Mouse (Mus musculus) erythroblast, embryonic 14.5 days (primary cell): ENCODE data around the gene Fyb.

ENCODE experiments used
- GATA1 ChIP-seq: IDR thresholded peaks from 2 replicates; pipeline ENCODE4 v1.6.1; 2012; ENCODE audit warnings: low read length, inconsistent platforms, mixed read lengths
- TAL1 ChIP-seq: IDR thresholded peaks from 3 replicates; pipeline ENCODE4 v1.6.1; 2012; ENCODE audit warnings: low read length, inconsistent platforms, mixed read lengths

DNA sequence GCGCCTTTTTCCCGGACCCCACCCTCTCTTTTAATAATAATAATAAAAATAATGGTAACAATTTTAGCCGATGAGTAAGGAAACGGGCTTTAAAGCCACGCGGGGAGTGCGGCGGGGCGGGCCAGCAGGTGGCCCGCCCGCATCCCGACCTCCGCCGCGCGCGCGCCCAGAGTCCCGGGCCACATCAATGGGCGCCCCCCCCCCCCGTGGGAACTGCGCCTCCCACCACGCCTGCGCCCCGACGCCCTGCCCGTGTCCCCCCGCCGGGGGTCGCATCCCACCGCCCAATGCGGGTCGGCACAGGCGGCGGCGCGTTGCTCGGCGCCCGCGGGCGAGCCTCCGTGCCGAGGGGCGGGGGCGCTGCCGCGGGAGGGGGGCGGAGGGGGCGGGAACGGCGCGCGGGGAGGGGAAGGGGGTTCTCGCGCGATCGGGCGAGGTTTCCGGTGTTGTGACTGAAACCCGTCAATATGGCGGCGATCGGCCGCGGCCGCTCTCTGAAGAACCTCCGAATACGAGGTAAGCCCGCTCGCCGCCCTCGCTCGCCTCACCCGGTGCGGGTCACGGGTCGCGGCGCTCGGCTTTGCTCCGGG, 185.4 kb downstream of the Fyb start, which contains the start of gene Rictor:
- TF ChIP-seq TAL1 (no peak), GATA1 (no peak)
